Mouse (Mus musculus) heart, postnatal 10 days (tissue): ENCODE measurements around the gene Spn. TPM values are rescaled to one million over a fixed set of nuclear protein-coding genes. Genes with fewer than 3 reads are reported as not detected.
"Not testable (repeated sequence)": the region's sequence is repeated elsewhere in the genome, so short reads cannot be mapped to it uniquely, and the experiment has no call there.

Experiments used
- DNase-seq, 2 experiments: peaks; one replicate each; pipeline ENCODE4 v3.0.0; 2021
- intact Hi-C: fragments of 180-260 bp; cut with DNase I; formaldehyde crosslinking; loops from one replicate; pipeline ENCODE4 v1.15.1; 2025
- total RNA-seq, 2 experiments: library from RNA; stranded (reverse); gene quantifications; 2 replicates each; pipeline ENCODE4 v1.2.3; 2021

Gene Spn
- total RNA-seq, 2 experiments from 2014 or later = 0.72 to 0.84 TPM

- intact Hi-C loops = not testable (repeated sequence)
Measured at GRCm38 (mm10) chr7:127087278-127088010, 50.2 kb downstream of the Spn start, which contains the start of gene Zg16. Zg16 (minus strand) TSS chr7:127087328.

GRCm38 (mm10) chr7:127085751-127086150, 51.9 kb downstream of the Spn start:
- intact Hi-C loops, DNase-seq: not testable (repeated sequence)

More at GRCm38 (mm10) chr7:127087278-127088010, 50.2 kb downstream of the Spn start, which contains the start of gene Zg16:
- DNase-seq = not testable (repeated sequence)

- DNase-seq = no peak
- intact Hi-C loops = no loop called here
Measured at GRCm38 (mm10) chr7:127084794-127085193, 52.8 kb downstream of the Spn start.

- intact Hi-C loops = no loop called here
- DNase-seq = no peak
Measured at GRCm38 (mm10) chr7:127083689-127084088, 53.9 kb downstream of the Spn start.

GRCm38 (mm10) chr7:127082995-127083394, 54.6 kb downstream of the Spn start:
- intact Hi-C loops = no loop called here
- DNase-seq = no peak

- intact Hi-C loops = no loop called here
- no peak for DNase-seq
Measured at GRCm38 (mm10) chr7:127082271-127082670, 55.4 kb downstream of the Spn start.

Other genes starting within 250 kb of the Spn start
- gene Tmem219, start 214.9 kb downstream of the Spn start, total RNA-seq = 10 to 100 TPM; 16.3 to 17.6 TPM
- 1 to 10 TPM; 7.7 to 9.7 TPM for gene Kctd13, start 208.9 kb downstream of the Spn start, total RNA-seq
- not detected for gene Asphd1, start 188.2 kb downstream of the Spn start, total RNA-seq
- gene Sez6l2, start 187.3 kb downstream of the Spn start, total RNA-seq = 10 to 100 TPM; 23.3 to 30.4 TPM
- 10 to 100 TPM; 73.8 to 82.0 TPM for gene Cdipt, start 161.9 kb downstream of the Spn start, total RNA-seq
- under 1 TPM; 0.47 to 0.84 TPM for gene Cdiptos, start 161.7 kb downstream of the Spn start, total RNA-seq
- 10 to 100 TPM; 45.3 to 50.1 TPM for gene Mvp, start 123.2 kb downstream of the Spn start, total RNA-seq
- not detected for gene Pagr1b, start 121.3 kb downstream of the Spn start, total RNA-seq
- gene Pagr1a, start 120.5 kb downstream of the Spn start, total RNA-seq = 10 to 100 TPM in 1 of 2 experiments, 1 to 10 TPM in 1; 6.4 to 19.6 TPM
- gene Gm42742, start 116.7 kb downstream of the Spn start, total RNA-seq = 10 to 100 TPM; 19.0 to 27.2 TPM
- gene Prrt2, start 116.6 kb downstream of the Spn start, total RNA-seq = 1 to 10 TPM; 1.0 to 2.3 TPM
- 100 to 1,000 TPM; 106 to 113 TPM for gene Maz, start 110.8 kb downstream of the Spn start, total RNA-seq
- gene Kif22, start 95.4 kb downstream of the Spn start, total RNA-seq = 10 to 100 TPM; 15.3 to 17.6 TPM
- gene Zg16, start 50.5 kb downstream of the Spn start, total RNA-seq = not detected
- 1 to 10 TPM in 1 of 2 experiments, under 1 TPM in 1; 0.94 to 1.5 TPM for gene AI467606, start 46.5 kb downstream of the Spn start, total RNA-seq
- gene Qprt, start 15.6 kb downstream of the Spn start, total RNA-seq = under 1 TPM in 1 of 2 experiments, not detected in 1; 0.29 TPM
- 10 to 100 TPM; 46.8 to 49.2 TPM for gene Cd2bp2, start 58.2 kb upstream of the Spn start, total RNA-seq
- gene Tbc1d10b, start 70.6 kb upstream of the Spn start, total RNA-seq = 10 to 100 TPM; 35.3 to 37.2 TPM
- gene Mylpf, start 71.1 kb upstream of the Spn start, total RNA-seq = 1 to 10 TPM; 1.7 to 2.5 TPM
- 1 to 10 TPM; 6.8 to 8.8 TPM for gene Zfp553, start 95.2 kb upstream of the Spn start, total RNA-seq
- 10 to 100 TPM; 11.5 to 15.5 TPM for gene Sept1, start 95.3 kb upstream of the Spn start, total RNA-seq
- 10 to 100 TPM; 14.3 to 15.9 TPM for gene Zfp771, start 106.5 kb upstream of the Spn start, total RNA-seq
- gene Dctpp1, start 122.9 kb upstream of the Spn start, total RNA-seq = 10 to 100 TPM; 45.2 to 48.5 TPM
- gene Sephs2, start 136.2 kb upstream of the Spn start, total RNA-seq = 10 to 100 TPM; 39.4 to 49.4 TPM
- gene Itgal, start 158.4 kb upstream of the Spn start, total RNA-seq = 1 to 10 TPM; 2.8 to 3.7 TPM
- gene Zfp768, start 207.8 kb upstream of the Spn start, total RNA-seq = 10 to 100 TPM; 40.4 to 43.0 TPM
- 1 to 10 TPM; 5.5 to 5.6 TPM for gene Zfp747, start 238.2 kb upstream of the Spn start, total RNA-seq
- gene 9130019O22Rik, start 249.3 kb upstream of the Spn start, total RNA-seq = 1 to 10 TPM; 2.9 to 3.2 TPM